In the genomic region with DNA sequence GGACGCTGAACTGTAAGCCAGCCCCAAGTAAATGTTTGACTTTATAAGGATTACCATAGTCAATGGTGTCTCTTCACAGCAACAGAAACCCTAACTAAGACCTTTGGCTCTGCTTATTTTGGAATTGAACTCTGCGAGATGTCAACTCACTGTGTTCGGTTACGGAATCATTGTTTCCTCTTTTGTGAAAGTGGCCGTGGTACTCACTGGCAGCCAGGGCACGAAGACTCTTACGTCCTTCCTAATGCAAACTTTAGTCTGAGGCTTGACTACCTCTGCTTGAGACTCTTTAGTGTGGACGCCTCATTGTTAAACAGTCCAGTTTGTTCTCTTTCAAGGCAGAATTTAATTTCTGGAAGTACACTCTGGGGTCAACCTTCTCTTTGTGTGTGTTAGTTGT, we compare ENCODE assay signal across 36 mouse cellular contexts. TPM values are rescaled to one million over a fixed set of nuclear protein-coding genes. Genes with fewer than 3 reads are reported as not detected.
"Had no signal": no experiment of that assay in that cellular context is flagged by ENCODE, and none has a peak within 500 bp of the region (broad histone marks: within the 10 kb centered on the region; RNA-seq: fewer than 3 reads in every experiment).

No protein-coding gene starts in this region.

- H3K27me3 ChIP-seq: hindbrain, embryonic 13.5 days; hindbrain, embryonic 15.5 days; kidney, embryonic 15.5 days; limb, embryonic 12.5 days had no signal

- H3K4me3 ChIP-seq: heart, embryonic 10.5 days; heart, embryonic 12.5 days; hindbrain, embryonic 10.5 days; hindbrain, embryonic 13.5 days; hindbrain, embryonic 15.5 days; kidney, embryonic 15.5 days; left cerebral cortex, adult 2 months; limb, embryonic 10.5 days; limb, embryonic 12.5 days had no signal

- DNase-seq: gastrocnemius, postnatal 14 days; gastrocnemius, postnatal 36 days; heart, adult 18-20 months; heart, postnatal 10 days; heart, postnatal 4 days; kidney, adult 11 months; kidney, adult 2 months; kidney, adult 9 months; kidney, postnatal 14 days; kidney, postnatal 36 days; liver had no signal

- H3K9ac ChIP-seq: heart, embryonic 12.5 days; hindbrain, embryonic 13.5 days; hindbrain, embryonic 15.5 days; kidney, embryonic 15.5 days; limb, embryonic 12.5 days had no signal

- H3K4me1 ChIP-seq: hindbrain, embryonic 10.5 days; hindbrain, embryonic 13.5 days; hindbrain, embryonic 15.5 days; kidney, embryonic 15.5 days; limb, embryonic 10.5 days; limb, embryonic 12.5 days had no signal

- H3K9me3 ChIP-seq: heart, embryonic 10.5 days; hindbrain, embryonic 10.5 days; hindbrain, embryonic 13.5 days; hindbrain, embryonic 15.5 days; kidney, embryonic 15.5 days; limb, embryonic 10.5 days; limb, embryonic 12.5 days had no signal

- H3K36me3 ChIP-seq: heart, embryonic 10.5 days; heart, embryonic 12.5 days; hindbrain, embryonic 10.5 days; hindbrain, embryonic 13.5 days; hindbrain, embryonic 15.5 days; kidney, embryonic 15.5 days; limb, embryonic 10.5 days; limb, embryonic 12.5 days had no signal

- ATAC-seq: hindbrain, postnatal 0 days; intestine, embryonic 16.5 days had no signal

- H3K4me2 ChIP-seq: heart, embryonic 12.5 days; hindbrain, embryonic 13.5 days; hindbrain, embryonic 15.5 days; kidney, embryonic 15.5 days; limb, embryonic 12.5 days; liver, embryonic 11.5 days had no signal

- H3K27ac ChIP-seq: heart, embryonic 10.5 days; hindbrain, embryonic 10.5 days; hindbrain, embryonic 13.5 days; hindbrain, embryonic 15.5 days; hindbrain, postnatal 0 days; kidney, embryonic 15.5 days; kidney, postnatal 0 days; left cerebral cortex, adult 2 months; limb, embryonic 10.5 days; limb, embryonic 12.5 days had no signal

RNA-seq across cellular contexts. Expression of a gene that starts 6.6 kb away (rescaled TPM):
- total RNA-seq: gastrocnemius, adult 18-20 months; gastrocnemius, adult 8-10 months; gastrocnemius, postnatal 14 days; gastrocnemius, postnatal 36 days; heart, adult 18-20 months; heart, adult 8-10 months; heart, postnatal 10 days; heart, postnatal 25 days; heart, postnatal 4 days had no signal
- polyA plus RNA-seq: heart, embryonic 10.5 days; heart, embryonic 12.5 days; hindbrain, embryonic 10.5 days; intestine, embryonic 14.5 days; kidney, embryonic 15.5 days; limb, embryonic 10.5 days; limb, embryonic 12.5 days; liver, embryonic 11.5 days had no signal

RNA-seq across cellular contexts. Expression of a gene that starts 8.1 kb away (rescaled TPM):
- total RNA-seq: gastrocnemius, adult 18-20 months; gastrocnemius, adult 8-10 months; hindbrain, postnatal 0 days; layer of hippocampus, adult 18-20 months; layer of hippocampus, adult 8-10 months; layer of hippocampus, postnatal 10 days; layer of hippocampus, postnatal 25 days; left cerebral cortex, adult 2 months; left cerebral cortex, postnatal 14 days; left cerebral cortex, postnatal 36 days had no signal
- polyA plus RNA-seq: hindbrain, embryonic 10.5 days; hindbrain, embryonic 13.5 days; hindbrain, embryonic 15.5 days; hindbrain, postnatal 0 days; intestine, embryonic 14.5 days; intestine, embryonic 16.5 days; kidney, embryonic 15.5 days; kidney, postnatal 0 days; limb, embryonic 10.5 days; limb, embryonic 12.5 days had no signal

RNA-seq across cellular contexts. Expression of a gene that starts 34.4 kb away (rescaled TPM):
- polyA plus RNA-seq: heart, embryonic 14.5 days; hindbrain, embryonic 10.5 days; liver, embryonic 11.5 days had no signal
